Mouse (Mus musculus): ENCODE data around the gene Olfr1431.
"Not testable (repeated sequence)": the region's sequence is repeated elsewhere in the genome, so short reads cannot be mapped to it uniquely, and the experiment has no call there.

Gene Olfr1431

GRCm38 (mm10) chr19:12200334-12200733, at the start of gene Olfr1431:
Gene Olfr1431 (plus strand): TSS chr19:12200634.
- no peak for DNase-seq

- not testable (repeated sequence) for DNase-seq
Measured at GRCm38 (mm10) chr19:12170062-12170599, 30.3 kb upstream of the Olfr1431 start, which contains the start of gene Olfr1555-ps1. Gene Olfr1555-ps1 (minus strand): TSS chr19:12170112.

GRCm38 (mm10) chr19:12175431-12175830, 25.0 kb upstream of the Olfr1431 start:
- DNase-seq = not testable (repeated sequence)

- DNase-seq = not testable (repeated sequence)
Measured at GRCm38 (mm10) chr19:12199076-12199475, 1.4 kb upstream of the Olfr1431 start.

- not testable (repeated sequence) for DNase-seq
Measured at GRCm38 (mm10) chr19:12232496-12232895, 32.1 kb downstream of the Olfr1431 start, which contains the start of gene Olfr1432. Gene Olfr1432 (minus strand): TSS chr19:12232596.

GRCm38 (mm10) chr19:12241559-12241958, 41.1 kb downstream of the Olfr1431 start, which contains the start of gene Olfr262:
Gene Olfr262 (minus strand): TSS chr19:12241659.
- DNase-seq = no peak

- no peak for DNase-seq
Measured at GRCm38 (mm10) chr19:12260732-12261131, 60.3 kb downstream of the Olfr1431 start, which contains the start of gene Olfr235. Gene Olfr235 (plus strand): TSS chr19:12261032.

All from spleen, adult 18-20 months (tissue).